Mouse (Mus musculus): ENCODE measurements at regions not wholly inside any gene's neighbourhood (a gene's known extent, or its start where the extent isn't known, plus 50 kb on each side); places are given as distances from the start of the nearest gene placed in this dataset.

GRCm38 (mm10) chr9:83307349-83307938 is 133.5 kb downstream of the Lca5 start:
- TF ChIP-seq CTCF (IDR thresholded peaks at IDR 0.05; ENCODE audit: borderline replicate concordance, insufficient read depth, low read length), result no peak
- no peak for TF ChIP-seq POLR2A (IDR thresholded peaks at IDR 0.05; ENCODE audit: low read depth, low read length)

All from embryonic fibroblast, embryonic 13.5 days (primary cell).